Mouse (Mus musculus) intestine, postnatal 0 days (tissue): ENCODE results near the gene Fam243. TPM values are rescaled to one million over a fixed set of nuclear protein-coding genes. Genes with fewer than 3 reads are reported as not detected.

Source experiments
- ATAC-seq: fragments of 200-750 bp; cut with Nextera tagmentation; 2 replicates; pipeline ENCODE4 v1.8.0; 2017; ENCODE audit warnings: mild to moderate bottlenecking, moderate TSS enrichment, moderate library complexity
- H3K27ac ChIP-seq: fragments of 300-500 bp; sonication (generic); 2 replicates; pipeline ENCODE4 v1.5.1; 2014; ENCODE audit warnings: mild to moderate bottlenecking, low read depth, low read length, moderate library complexity
- H3K27me3 ChIP-seq: fragments of 300-500 bp; sonication (generic); replicated peaks from 2 replicates; pipeline ENCODE4 v1.6.1; 2014; ENCODE audit warnings: low read length, mixed read lengths; ENCODE audit not compliant: control insufficient read depth, insufficient read depth
- H3K36me3 ChIP-seq: fragments of 300-500 bp; sonication (generic); 2 replicates; pipeline ENCODE4 v1.6.1; 2014; ENCODE audit warnings: mild to moderate bottlenecking, moderate library complexity; ENCODE audit not compliant: control insufficient read depth, insufficient read depth
- H3K4me1 ChIP-seq: fragments of 300-500 bp; sonication (generic); replicated peaks from 2 replicates; pipeline ENCODE4 v1.6.1; 2014; ENCODE audit warnings: antibody characterized with exemption, low read length, mixed read lengths; ENCODE audit not compliant: control insufficient read depth, insufficient read depth
- H3K4me2 ChIP-seq: fragments of 300-500 bp; sonication (generic); replicated peaks from 2 replicates; pipeline ENCODE4 v1.6.1; 2014; ENCODE audit warnings: low read depth, mild to moderate bottlenecking, moderate library complexity
- H3K4me3 ChIP-seq: fragments of 300-500 bp; sonication (generic); 2 replicates; pipeline ENCODE4 v1.5.1; 2014; ENCODE audit warnings: low read depth, low read length
- H3K9ac ChIP-seq: fragments of 300-500 bp; sonication (generic); 2 replicates; pipeline ENCODE4 v1.6.1; 2014; ENCODE audit warnings: mild to moderate bottlenecking, low read depth, low read length
- H3K9me3 ChIP-seq: fragments of 300-500 bp; sonication (generic); 2 replicates; pipeline ENCODE4 v1.6.1; 2016; ENCODE audit warnings: mixed run types; ENCODE audit not compliant: control insufficient read depth
- CTCF ChIP-seq: sonication (generic); IDR thresholded peaks from 2 replicates; pipeline ENCODE4 v1.5.1; 2016; ENCODE audit warnings: low read depth, mild to moderate bottlenecking, control low read depth, antibody characterized with exemption, moderate library complexity
- WGBS: fragments of 180-500 bp; shearing (Covaris S2); extraction: QIAGEN DNeasy Blood & Tissue Kit; methylation state at CpG from one replicate; pipeline ENCODE4 v1.1.7; 2014; 5-methylcytosine and 5-hydroxymethylcytosine counted together
- polyA plus RNA-seq: library from polyadenylated mRNA; unstranded; fragments of >200 nt; fragmentation: Nextera tagmentation; extraction: Ambion mirVana; gene quantifications from 2 replicates; pipeline ENCODE4 v1.2.1, GENCODE M21; 2015

The Fam243 gene
- polyA plus RNA-seq, 1 experiment from 2014 or later, result not detected

- no peaks in the 10 kb centered on the region for H3K27me3 ChIP-seq
Measured at GRCm38 (mm10) chr16:92327911-92328310, 6.7 kb upstream of the Fam243 start.

GRCm38 (mm10) chr16:92325062-92325406, 3.8 kb upstream of the Fam243 start:
- TF ChIP-seq CTCF, result no peak
- Histone ChIP-seq H3K4me2 (no peak overlapping the region), H3K36me3 (no peaks in the 10 kb centered on the region), H3K27ac (no peak overlapping the region), H3K4me3 (no peak overlapping the region), H3K4me1 (no peaks in the 10 kb centered on the region), H3K9me3 (no peaks in the 10 kb centered on the region), H3K27me3 (no peaks in the 10 kb centered on the region), H3K9ac (no peak overlapping the region)
- WGBS, result 59% methylated on average over 1 of the region's 1 CpGs
- no peak for ATAC-seq

More at GRCm38 (mm10) chr16:92327911-92328310, 6.7 kb upstream of the Fam243 start:
- H3K27ac ChIP-seq, result no peak overlapping the region
- no peaks in the 10 kb centered on the region for H3K4me1 ChIP-seq
- H3K9me3 ChIP-seq, result no peaks in the 10 kb centered on the region
- WGBS, result 83% methylated on average over 10 of the region's 10 CpGs
- H3K4me2 ChIP-seq, result no peak overlapping the region
- no peaks in the 10 kb centered on the region for H3K36me3 ChIP-seq
- no peak overlapping the region for H3K9ac ChIP-seq
- TF ChIP-seq CTCF, result no peak
- H3K4me3 ChIP-seq, result no peak overlapping the region
- no peak for ATAC-seq

GRCm38 (mm10) chr16:92324309-92325061, 3.2 kb upstream of the Fam243 start:
- H3K4me1 ChIP-seq, result no peaks in the 10 kb centered on the region
- H3K9me3 ChIP-seq, result no peaks in the 10 kb centered on the region
- no peak overlapping the region for H3K4me2 ChIP-seq
- no peak overlapping the region for H3K9ac ChIP-seq
- H3K27ac ChIP-seq, result no peak overlapping the region
- no peak overlapping the region for H3K4me3 ChIP-seq
- ATAC-seq, result no peak
- H3K36me3 ChIP-seq, result no peaks in the 10 kb centered on the region
- WGBS, result 39% methylated on average over 7 of the region's 7 CpGs
- TF ChIP-seq CTCF, result no peak
- no peaks in the 10 kb centered on the region for H3K27me3 ChIP-seq

- no peak for ATAC-seq
Measured at GRCm38 (mm10) chr16:92320361-92320760, 880 bp downstream of the Fam243 start.

GRCm38 (mm10) chr16:92319353-92320109, 1.7 kb downstream of the Fam243 start:
- no peak overlapping the region for H3K27ac ChIP-seq
- TF ChIP-seq CTCF, result peak; percentile 70
- no peak overlapping the region for H3K4me3 ChIP-seq
- H3K27me3 ChIP-seq, result no peaks in the 10 kb centered on the region
- WGBS, result 60% methylated on average over 20 of the region's 20 CpGs
- no peaks in the 10 kb centered on the region for H3K9me3 ChIP-seq
- no peaks in the 10 kb centered on the region for H3K4me1 ChIP-seq
- no peaks in the 10 kb centered on the region for H3K36me3 ChIP-seq
- no peak overlapping the region for H3K4me2 ChIP-seq
- no peak overlapping the region for H3K9ac ChIP-seq
- no peak for ATAC-seq

More at GRCm38 (mm10) chr16:92320361-92320760, 880 bp downstream of the Fam243 start:
- Histone ChIP-seq H3K4me1 (no peaks in the 10 kb centered on the region), H3K9me3 (no peaks in the 10 kb centered on the region), H3K27me3 (no peaks in the 10 kb centered on the region), H3K36me3 (no peaks in the 10 kb centered on the region), H3K9ac (no peak overlapping the region), H3K4me3 (no peak overlapping the region), H3K4me2 (no peak overlapping the region), H3K27ac (no peak overlapping the region)
- WGBS, result 84% methylated on average over 3 of the region's 3 CpGs
- TF ChIP-seq CTCF, result no peak

GRCm38 (mm10) chr16:92316049-92316738, 5.0 kb downstream of the Fam243 start:
- Histone ChIP-seq H3K4me1 (no peaks in the 10 kb centered on the region), H3K27ac (no peak overlapping the region), H3K9me3 (no peaks in the 10 kb centered on the region), H3K9ac (no peak overlapping the region), H3K4me3 (no peak overlapping the region), H3K27me3 (no peaks in the 10 kb centered on the region), H3K4me2 (no peak overlapping the region), H3K36me3 (peaks cover 23% of the 10 kb centered on the region; the same call in 1 of the 2 replicates)
- 57% methylated on average over 7 of the region's 7 CpGs for WGBS
- no peak for TF ChIP-seq CTCF
- peak; percentile 58; the same call in 1 of the 2 replicates for ATAC-seq
